Mouse (Mus musculus) left cerebral cortex, adult 9 months (tissue): ENCODE results near the gene Mgat4e.
"Not testable (repeated sequence)": the region's sequence is repeated elsewhere in the genome, so short reads cannot be mapped to it uniquely, and the experiment has no call there.

Experiments used
- DNase-seq, 2 experiments: peaks; one replicate each; pipeline ENCODE4 v3.0.0; 2022; ENCODE audit warnings: low spot score in 2 of 2

Gene Mgat4e

GRCm38 (mm10) chr1:134555871-134556670 is 6.6 kb upstream of the Mgat4e start:
- peak in 1 of 2 experiments; percentile 8 for DNase-seq

GRCm38 (mm10) chr1:134555240-134555870 is 5.9 kb upstream of the Mgat4e start:
- DNase-seq = no peak

- no peak for DNase-seq
These were observed 2.9 kb upstream of the Mgat4e start for GRCm38 (mm10) chr1:134552396-134552795.

- DNase-seq = no peak
These were observed 2.4 kb upstream of the Mgat4e start for GRCm38 (mm10) chr1:134551869-134552268.

- no peak for DNase-seq
These were observed 1.3 kb downstream of the Mgat4e start for GRCm38 (mm10) chr1:134548231-134548630.

GRCm38 (mm10) chr1:134540610-134541009 is 8.9 kb downstream of the Mgat4e start:
- DNase-seq = no peak

GRCm38 (mm10) chr1:134535513-134535912 is 14.0 kb downstream of the Mgat4e start:
- no peak for DNase-seq

- no peak for DNase-seq
These were observed 14.4 kb downstream of the Mgat4e start for GRCm38 (mm10) chr1:134535054-134535453.

- DNase-seq = not testable (repeated sequence)
These were observed 15.8 kb downstream of the Mgat4e start for GRCm38 (mm10) chr1:134533710-134534109.

- DNase-seq = peak; percentile 33 to 40
These were observed 18.9 kb downstream of the Mgat4e start for GRCm38 (mm10) chr1:134530618-134531017.

GRCm38 (mm10) chr1:134526752-134527151 is 22.7 kb downstream of the Mgat4e start:
- no peak for DNase-seq

- DNase-seq = no peak
These were observed 24.5 kb downstream of the Mgat4e start for GRCm38 (mm10) chr1:134525015-134525414.

- DNase-seq = peak in 1 of 2 experiments; percentile 11
These were observed 25.1 kb downstream of the Mgat4e start for GRCm38 (mm10) chr1:134524424-134524823.

- DNase-seq = no peak
These were observed 27.2 kb downstream of the Mgat4e start for GRCm38 (mm10) chr1:134522325-134522724.

GRCm38 (mm10) chr1:134521163-134521562 is 28.3 kb downstream of the Mgat4e start:
- DNase-seq = no peak

- no peak for DNase-seq
These were observed 29.3 kb downstream of the Mgat4e start for GRCm38 (mm10) chr1:134520001-134520721.

GRCm38 (mm10) chr1:134519201-134519600 is 30.3 kb downstream of the Mgat4e start:
- DNase-seq = not testable (repeated sequence)

GRCm38 (mm10) chr1:134518677-134519076 is 30.8 kb downstream of the Mgat4e start:
- peak; percentile 55 to 88 for DNase-seq

GRCm38 (mm10) chr1:134517841-134518240 is 31.6 kb downstream of the Mgat4e start:
- DNase-seq = not testable (repeated sequence)

- DNase-seq = no peak
These were observed 32.8 kb downstream of the Mgat4e start for GRCm38 (mm10) chr1:134516491-134517198.

GRCm38 (mm10) chr1:134515891-134516290 is 33.6 kb downstream of the Mgat4e start:
- no peak for DNase-seq
